Mouse (Mus musculus): ENCODE data around the gene Gm11569.
"Not testable (repeated sequence)": the region's sequence is repeated elsewhere in the genome, so short reads cannot be mapped to it uniquely, and the experiment has no call there.

DNA sequence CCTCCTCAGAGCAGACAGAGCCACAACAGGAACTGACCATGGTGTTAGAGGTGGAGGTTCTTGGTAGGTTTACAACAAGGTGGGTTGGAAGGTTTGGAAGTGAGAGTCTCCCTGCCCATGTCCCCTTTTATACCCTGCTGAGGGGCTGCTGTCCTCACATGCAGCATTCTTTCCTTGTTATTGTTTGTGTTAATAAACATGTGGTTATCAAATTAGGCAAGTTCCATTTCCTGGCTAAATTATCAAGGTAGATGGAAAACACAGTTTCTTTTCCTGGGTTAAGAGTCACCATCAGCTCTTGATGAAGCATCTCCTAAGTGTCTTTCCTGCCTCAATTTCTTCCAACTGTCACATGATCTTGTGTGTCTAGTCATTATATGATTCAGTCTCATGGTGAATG lies 25.9 kb downstream of the Gm11569 start, which contains the start of gene Gm11595:
- not testable (repeated sequence) for TF ChIP-seq CTCF (IDR thresholded peaks at IDR 0.05; ENCODE audit: extremely low read depth, insufficient read length, insufficient replicate concordance, low read depth, low read length); POLR2A (IDR thresholded peaks at IDR 0.05; ENCODE audit: low read depth, low read length)
